Mouse (Mus musculus): ENCODE measurements at regions not wholly inside any gene's neighbourhood (a gene's known extent, or its start where the extent isn't known, plus 50 kb on each side); places are given as distances from the start of the nearest gene placed in this dataset.

DNA sequence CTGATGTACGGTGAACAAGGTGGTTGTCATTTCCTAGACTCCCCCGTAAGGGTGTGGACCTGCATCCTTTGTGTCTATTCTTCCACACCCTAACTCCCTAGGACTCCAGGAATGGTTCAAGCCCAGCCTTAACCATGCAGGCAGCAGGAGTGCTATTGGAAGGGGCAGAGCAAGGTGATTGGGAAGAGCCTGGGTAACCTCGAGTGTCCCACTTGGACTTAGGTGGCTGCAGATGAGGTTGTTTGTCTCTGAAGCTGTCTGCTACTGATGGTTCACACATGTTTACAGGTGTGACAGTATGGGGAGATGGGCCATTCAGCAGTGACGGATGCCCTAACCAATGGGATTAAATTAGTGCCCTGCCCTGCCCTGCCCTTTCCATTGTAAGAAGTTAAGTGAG, 207.4 kb downstream of the Zfp326 start:
- no peaks in the 10 kb centered on the region for H3K4me1 ChIP-seq (replicated peaks; ENCODE audit: control insufficient read depth, insufficient read depth, low read length)
- no peaks in the 10 kb centered on the region for H3K9me3 ChIP-seq (ENCODE audit: control insufficient read depth, low read length)
- H3K9ac ChIP-seq (ENCODE audit: low read depth, low read length): no peak overlapping the region
- H3K4me2 ChIP-seq: no peak overlapping the region
- no peaks in the 10 kb centered on the region for H3K36me3 ChIP-seq (ENCODE audit: control insufficient read depth, insufficient read depth, low read length)
- ATAC-seq (replicated peaks; ENCODE audit: low FRiP score) (no peak), DNase-seq (ENCODE audit: low spot score) (no peak)
- 80% methylated on average over 4 of the region's 4 CpGs for WGBS
- H3K27me3 ChIP-seq (replicated peaks; ENCODE audit: control insufficient read depth, insufficient read depth, low read length): no peaks in the 10 kb centered on the region
- H3K4me3 ChIP-seq (ENCODE audit: low read depth, low read length): no peak overlapping the region
- no peak overlapping the region for H3K27ac ChIP-seq (ENCODE audit: low read depth, low read length)

DNA sequence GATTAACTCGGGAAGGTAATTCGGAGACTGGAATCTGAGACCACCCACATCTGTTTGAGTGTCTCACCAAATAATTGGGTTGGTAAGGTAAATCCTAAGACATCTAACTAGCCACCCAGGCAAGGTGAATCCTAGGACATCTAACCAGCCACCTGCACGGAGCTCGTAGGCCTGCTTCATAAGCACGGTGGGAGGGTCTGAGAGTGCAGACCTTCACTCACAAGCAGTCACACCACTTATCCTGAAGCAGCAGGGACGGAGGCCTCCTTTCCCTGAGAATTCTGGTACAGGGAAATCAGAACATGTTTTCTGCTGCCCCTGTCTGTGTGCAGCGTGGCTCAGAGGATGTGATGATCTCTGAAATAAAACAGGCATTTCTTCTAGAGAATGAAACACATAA, 206.5 kb downstream of the Zfp326 start:
- Histone ChIP-seq H3K27me3 (replicated peaks; ENCODE audit: control insufficient read depth, insufficient read depth, low read length) (no peaks in the 10 kb centered on the region), H3K4me3 (ENCODE audit: low read depth, low read length) (no peak overlapping the region), H3K27ac (ENCODE audit: low read depth, low read length) (no peak overlapping the region), H3K9me3 (ENCODE audit: control insufficient read depth, low read length) (no peaks in the 10 kb centered on the region), H3K4me1 (replicated peaks; ENCODE audit: control insufficient read depth, insufficient read depth, low read length) (no peaks in the 10 kb centered on the region), H3K36me3 (ENCODE audit: control insufficient read depth, insufficient read depth, low read length) (no peaks in the 10 kb centered on the region), H3K9ac (ENCODE audit: low read depth, low read length) (no peak overlapping the region), H3K4me2 (no peak overlapping the region)
- DNase-seq (ENCODE audit: low spot score): no peak
- no peak for ATAC-seq (replicated peaks; ENCODE audit: low FRiP score)
- 71% methylated on average over 7 of the region's 7 CpGs for WGBS

DNA sequence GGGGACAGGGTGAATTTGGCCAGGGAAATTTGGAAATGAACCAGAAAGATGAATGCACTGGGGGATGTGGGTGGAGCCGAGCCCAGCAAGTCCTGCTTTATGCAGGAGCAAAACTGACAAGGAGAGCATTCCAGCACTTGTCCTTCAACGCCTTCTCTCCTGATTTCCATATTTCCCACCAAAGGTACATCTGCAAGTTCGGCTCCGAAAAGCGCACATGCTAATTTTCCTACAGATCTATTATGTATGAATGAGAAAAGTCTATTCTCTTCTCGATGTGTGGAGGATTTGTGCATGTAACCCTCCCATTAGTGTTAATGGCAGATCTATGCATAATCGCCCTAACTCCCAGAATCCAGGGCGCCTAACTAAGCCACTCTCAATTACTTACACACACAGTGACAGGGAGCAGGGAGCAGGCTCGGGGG, 190.8 kb downstream of the Zfp326 start:
- ATAC-seq (replicated peaks; ENCODE audit: low FRiP score) (no peak), DNase-seq (ENCODE audit: low spot score) (no peak)
- Histone ChIP-seq H3K4me2 (no peak overlapping the region), H3K27ac (ENCODE audit: low read depth, low read length) (no peak overlapping the region), H3K36me3 (ENCODE audit: control insufficient read depth, insufficient read depth, low read length) (no peaks in the 10 kb centered on the region), H3K9ac (ENCODE audit: low read depth, low read length) (no peak overlapping the region), H3K4me3 (ENCODE audit: low read depth, low read length) (no peak overlapping the region), H3K27me3 (replicated peaks; ENCODE audit: control insufficient read depth, insufficient read depth, low read length) (no peaks in the 10 kb centered on the region), H3K9me3 (ENCODE audit: control insufficient read depth, low read length) (no peaks in the 10 kb centered on the region), H3K4me1 (replicated peaks; ENCODE audit: control insufficient read depth, insufficient read depth, low read length) (no peaks in the 10 kb centered on the region)
- 79% methylated on average over 9 of the region's 9 CpGs for WGBS

DNA sequence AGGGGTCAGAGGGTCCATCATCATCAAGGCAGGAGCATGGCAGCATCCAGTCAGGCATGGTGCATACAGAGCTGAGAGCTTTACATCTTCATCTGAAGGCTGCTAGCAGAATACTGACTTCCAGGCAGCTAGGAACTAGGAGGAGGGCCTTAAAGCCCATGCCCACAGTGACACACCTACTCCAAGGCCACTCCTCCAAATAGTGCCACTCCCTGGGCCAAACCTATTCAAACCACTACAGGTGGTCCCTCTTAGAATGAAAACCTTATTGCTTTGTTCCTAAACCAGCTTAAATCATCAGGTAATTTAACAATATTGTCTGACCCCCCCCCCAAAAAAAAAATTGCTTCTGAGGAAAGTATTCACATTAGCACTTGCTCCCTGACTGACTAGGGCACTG, 190.3 kb downstream of the Zfp326 start:
- Histone ChIP-seq H3K36me3 (ENCODE audit: control insufficient read depth, insufficient read depth, low read length) (no peaks in the 10 kb centered on the region), H3K27ac (ENCODE audit: low read depth, low read length) (no peak overlapping the region), H3K9me3 (ENCODE audit: control insufficient read depth, low read length) (no peaks in the 10 kb centered on the region), H3K9ac (ENCODE audit: low read depth, low read length) (no peak overlapping the region), H3K4me2 (no peak overlapping the region), H3K27me3 (replicated peaks; ENCODE audit: control insufficient read depth, insufficient read depth, low read length) (no peaks in the 10 kb centered on the region), H3K4me3 (ENCODE audit: low read depth, low read length) (no peak overlapping the region), H3K4me1 (replicated peaks; ENCODE audit: control insufficient read depth, insufficient read depth, low read length) (no peaks in the 10 kb centered on the region)
- ATAC-seq (replicated peaks; ENCODE audit: low FRiP score) (no peak), DNase-seq (ENCODE audit: low spot score) (no peak)

DNA sequence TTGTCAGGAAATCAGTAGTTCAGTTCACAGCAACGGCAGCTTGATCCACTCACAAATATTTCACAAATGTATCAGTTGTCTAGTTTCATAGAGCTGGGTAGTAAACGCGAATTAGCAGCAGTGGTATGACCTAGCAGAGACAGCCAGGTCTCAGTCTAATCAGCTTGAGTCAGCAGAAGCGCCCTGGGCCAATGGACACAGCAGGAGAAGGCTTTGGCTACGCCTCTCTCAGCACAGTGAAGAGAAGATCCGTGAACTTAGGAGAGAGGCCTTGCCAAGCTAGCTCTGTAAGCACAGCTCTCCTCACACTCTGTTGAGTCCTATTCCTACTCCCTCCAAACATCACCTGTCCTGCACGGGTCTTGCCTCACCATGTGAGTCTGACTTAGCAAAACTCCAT, 188.0 kb downstream of the Zfp326 start:
- Histone ChIP-seq H3K4me1 (replicated peaks; ENCODE audit: control insufficient read depth, insufficient read depth, low read length) (no peaks in the 10 kb centered on the region), H3K4me3 (ENCODE audit: low read depth, low read length) (no peak overlapping the region), H3K36me3 (ENCODE audit: control insufficient read depth, insufficient read depth, low read length) (no peaks in the 10 kb centered on the region), H3K4me2 (no peak overlapping the region), H3K27me3 (replicated peaks; ENCODE audit: control insufficient read depth, insufficient read depth, low read length) (no peaks in the 10 kb centered on the region), H3K9ac (ENCODE audit: low read depth, low read length) (no peak overlapping the region), H3K27ac (ENCODE audit: low read depth, low read length) (no peak overlapping the region), H3K9me3 (ENCODE audit: control insufficient read depth, low read length) (no peaks in the 10 kb centered on the region)
- WGBS: 81% methylated on average over 7 of the region's 7 CpGs
- ATAC-seq (replicated peaks; ENCODE audit: low FRiP score) (no peak), DNase-seq (ENCODE audit: low spot score) (no peak)

DNA sequence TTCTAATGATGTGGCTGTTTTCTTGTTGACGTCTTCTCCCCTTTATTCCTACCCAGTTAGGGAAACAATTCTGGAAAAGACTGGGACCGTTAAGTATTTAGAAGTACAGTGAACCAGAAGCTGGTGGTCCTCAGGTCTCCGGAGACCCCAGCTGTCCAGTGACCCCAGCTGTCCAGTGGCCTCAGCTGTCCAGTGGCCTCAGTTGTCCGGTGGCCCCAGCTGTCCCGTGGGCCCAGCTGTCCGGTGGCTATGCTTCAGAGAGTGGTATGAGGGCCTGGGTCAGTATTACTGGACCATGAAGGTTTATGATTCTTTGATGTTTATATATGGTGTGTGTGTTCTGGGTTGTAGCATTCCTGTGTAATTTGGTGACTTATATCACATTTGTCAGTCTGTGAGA, 186.6 kb downstream of the Zfp326 start:
- Histone ChIP-seq H3K27me3 (replicated peaks; ENCODE audit: control insufficient read depth, insufficient read depth, low read length) (no peaks in the 10 kb centered on the region), H3K9ac (ENCODE audit: low read depth, low read length) (no peak overlapping the region), H3K36me3 (ENCODE audit: control insufficient read depth, insufficient read depth, low read length) (no peaks in the 10 kb centered on the region), H3K4me3 (ENCODE audit: low read depth, low read length) (no peak overlapping the region), H3K27ac (ENCODE audit: low read depth, low read length) (no peak overlapping the region), H3K4me2 (no peak overlapping the region), H3K4me1 (replicated peaks; ENCODE audit: control insufficient read depth, insufficient read depth, low read length) (no peaks in the 10 kb centered on the region), H3K9me3 (ENCODE audit: control insufficient read depth, low read length) (no peaks in the 10 kb centered on the region)
- WGBS: 81% methylated on average over 6 of the region's 6 CpGs
- no peak for DNase-seq (ENCODE audit: low spot score)
- ATAC-seq (replicated peaks; ENCODE audit: low FRiP score): no peak

DNA sequence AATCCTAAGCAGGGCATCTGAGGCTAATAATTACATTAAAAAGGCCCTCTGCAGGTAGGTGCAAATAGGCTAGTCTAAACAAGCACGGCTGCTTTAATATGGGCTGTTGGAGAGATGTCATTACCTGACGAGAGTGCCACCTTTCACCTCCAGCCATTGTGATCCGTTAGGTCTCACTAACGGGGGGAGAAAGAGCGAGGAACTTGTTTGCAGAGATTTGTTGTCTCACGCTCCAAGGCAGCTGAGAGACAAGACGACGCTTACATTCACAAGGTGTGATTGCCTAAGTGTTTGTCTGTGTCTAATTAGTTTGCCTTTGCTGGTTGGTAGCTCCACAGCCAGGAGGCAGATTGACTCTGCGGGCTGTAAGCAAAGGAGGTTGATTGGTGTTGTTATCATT, 180.3 kb downstream of the Zfp326 start:
- Histone ChIP-seq H3K27ac (ENCODE audit: low read depth, low read length) (no peak overlapping the region), H3K9me3 (ENCODE audit: control insufficient read depth, low read length) (no peaks in the 10 kb centered on the region), H3K4me2 (no peak overlapping the region), H3K4me1 (replicated peaks; ENCODE audit: control insufficient read depth, insufficient read depth, low read length) (no peaks in the 10 kb centered on the region), H3K9ac (ENCODE audit: low read depth, low read length) (no peak overlapping the region), H3K27me3 (replicated peaks; ENCODE audit: control insufficient read depth, insufficient read depth, low read length) (no peaks in the 10 kb centered on the region), H3K4me3 (ENCODE audit: low read depth, low read length) (no peak overlapping the region), H3K36me3 (ENCODE audit: control insufficient read depth, insufficient read depth, low read length) (no peaks in the 10 kb centered on the region)
- 18% methylated on average over 9 of the region's 9 CpGs for WGBS
- ATAC-seq (replicated peaks; ENCODE audit: low FRiP score) (no peak), DNase-seq (ENCODE audit: low spot score) (no peak)

DNA sequence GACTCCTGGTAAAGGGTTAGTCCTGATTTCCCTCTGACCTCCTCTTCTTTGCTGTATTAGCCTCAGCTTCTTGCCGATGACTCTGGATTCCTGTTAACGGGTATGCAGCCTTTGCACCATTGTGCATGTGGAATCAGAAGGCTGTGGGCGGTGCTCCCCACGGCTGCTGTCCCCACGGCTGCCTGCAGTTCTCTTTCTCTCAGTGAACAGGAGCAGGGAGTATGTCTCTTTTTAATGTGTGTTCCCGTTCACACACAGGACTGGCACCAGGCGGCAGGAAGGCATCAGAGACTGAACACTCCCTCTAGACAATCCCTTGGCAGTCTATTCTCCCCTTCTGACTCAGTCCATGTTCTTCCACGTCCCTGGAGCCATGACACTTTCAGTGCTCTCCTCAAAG, 178.9 kb downstream of the Zfp326 start:
- no peak overlapping the region for H3K4me2 ChIP-seq
- no peaks in the 10 kb centered on the region for H3K9me3 ChIP-seq (ENCODE audit: control insufficient read depth, low read length)
- ATAC-seq (replicated peaks; ENCODE audit: low FRiP score) (no peak), DNase-seq (ENCODE audit: low spot score) (no peak)
- no peaks in the 10 kb centered on the region for H3K4me1 ChIP-seq (replicated peaks; ENCODE audit: control insufficient read depth, insufficient read depth, low read length)
- H3K4me3 ChIP-seq (ENCODE audit: low read depth, low read length): no peak overlapping the region
- H3K27me3 ChIP-seq (replicated peaks; ENCODE audit: control insufficient read depth, insufficient read depth, low read length): no peaks in the 10 kb centered on the region
- no peaks in the 10 kb centered on the region for H3K36me3 ChIP-seq (ENCODE audit: control insufficient read depth, insufficient read depth, low read length)
- 51% methylated on average over 8 of the region's 8 CpGs for WGBS
- H3K27ac ChIP-seq (ENCODE audit: low read depth, low read length): no peak overlapping the region
- H3K9ac ChIP-seq (ENCODE audit: low read depth, low read length): no peak overlapping the region

DNA sequence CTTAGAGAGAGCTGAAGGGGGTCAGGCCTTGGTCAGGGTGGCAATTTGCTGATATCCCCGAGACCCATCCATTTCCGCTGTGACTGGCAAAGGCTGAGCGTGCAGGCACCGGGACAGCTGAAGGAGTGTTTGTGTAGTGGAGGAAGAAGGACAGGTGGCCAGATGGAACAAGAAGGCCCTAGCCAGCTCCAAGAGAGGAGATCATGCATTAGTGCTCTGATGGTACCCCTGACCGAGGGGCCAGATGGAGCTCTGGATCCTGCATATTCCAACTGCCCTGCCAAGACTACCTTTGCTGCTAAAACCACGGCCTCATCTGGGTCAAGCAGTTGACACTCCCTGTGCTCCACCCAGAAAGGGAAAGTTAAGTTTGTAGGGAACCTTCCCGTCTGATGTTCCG, 174.7 kb downstream of the Zfp326 start:
- Histone ChIP-seq H3K4me2 (no peak overlapping the region), H3K27me3 (replicated peaks; ENCODE audit: control insufficient read depth, insufficient read depth, low read length) (no peaks in the 10 kb centered on the region), H3K4me1 (replicated peaks; ENCODE audit: control insufficient read depth, insufficient read depth, low read length) (no peaks in the 10 kb centered on the region), H3K4me3 (ENCODE audit: low read depth, low read length) (no peak overlapping the region), H3K27ac (ENCODE audit: low read depth, low read length) (no peak overlapping the region), H3K36me3 (ENCODE audit: control insufficient read depth, insufficient read depth, low read length) (no peaks in the 10 kb centered on the region), H3K9ac (ENCODE audit: low read depth, low read length) (no peak overlapping the region), H3K9me3 (ENCODE audit: control insufficient read depth, low read length) (no peaks in the 10 kb centered on the region)
- 84% methylated on average over 8 of the region's 8 CpGs for WGBS
- DNase-seq (ENCODE audit: low spot score) (no peak), ATAC-seq (replicated peaks; ENCODE audit: low FRiP score) (no peak)

All from liver, embryonic 11.5 days (tissue).